In the genomic region with DNA sequence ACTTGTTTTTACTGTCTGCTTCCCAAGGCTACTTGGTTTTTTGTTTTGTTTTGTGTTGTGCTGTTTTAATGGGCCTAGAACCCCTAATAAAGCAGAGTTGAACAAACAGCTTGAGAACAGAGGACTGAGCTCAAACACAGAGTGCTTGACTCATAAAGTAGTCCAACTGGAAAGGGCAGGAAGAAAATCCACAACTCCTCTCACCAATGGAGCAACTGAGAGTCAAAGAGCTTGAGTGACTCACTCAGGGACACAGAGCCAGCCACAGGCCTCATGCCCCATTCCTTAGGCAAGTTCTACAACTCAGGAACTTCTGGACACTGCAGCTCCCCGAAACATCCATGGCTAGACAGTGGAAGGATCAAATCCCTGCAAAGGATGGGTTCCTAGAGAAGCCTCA, we compare ENCODE assay signal across 19 mouse cellular contexts. TPM values are rescaled to one million over a fixed set of nuclear protein-coding genes. Genes with fewer than 3 reads are reported as not detected.
DNase-seq lines count a peak whose midpoint lies in the region; ATAC-seq and TF ChIP-seq lines count a peak whose summit lies in the region.
"Had no signal": no experiment of that assay in that cellular context is flagged by ENCODE, and none has a peak within 500 bp of the region (broad histone marks: within the 10 kb centered on the region; RNA-seq: fewer than 3 reads in every experiment).

No protein-coding gene starts in this region.

- no peak for TF ChIP-seq CTCF in Patski (IDR thresholded peaks at IDR 0.05)
- no peak for TF ChIP-seq CTCF in intestine, postnatal 0 days (IDR thresholded peaks at IDR 0.05; ENCODE audit: low read depth)

- H3K4me1 ChIP-seq in kidney, embryonic 15.5 days = peaks cover 41% of the 10 kb centered on the region
- peaks cover 9% of the 10 kb centered on the region for H3K4me1 ChIP-seq in intestine, postnatal 0 days (replicated peaks; ENCODE audit: control insufficient read depth, insufficient read depth, low read length)
- no peaks in the 10 kb centered on the region for H3K4me1 ChIP-seq in stomach, embryonic 15.5 days
- H3K4me1 ChIP-seq: forebrain, embryonic 13.5 days; midbrain, embryonic 13.5 days had no signal

- no peak for ATAC-seq in kidney, embryonic 15.5 days (replicated peaks; ENCODE audit: low FRiP score)
- ATAC-seq in Patski = peak; percentile 48
- no peak for ATAC-seq in intestine, postnatal 0 days
- no peak for ATAC-seq in stomach, embryonic 15.5 days (ENCODE audit: insufficient read depth, low FRiP score, low read depth)
- ATAC-seq: CD4-positive, CD25-positive, alpha-beta regulatory T cell, adult 4 months; forebrain, embryonic 13.5 days; liver, embryonic 12.5 days; midbrain, embryonic 13.5 days had no signal

- no peaks in the 10 kb centered on the region for H3K36me3 ChIP-seq in kidney, embryonic 15.5 days
- no peaks in the 10 kb centered on the region for H3K36me3 ChIP-seq in intestine, postnatal 0 days (ENCODE audit: control insufficient read depth, insufficient read depth)
- no peaks in the 10 kb centered on the region for H3K36me3 ChIP-seq in stomach, embryonic 15.5 days
- H3K36me3 ChIP-seq: G1E; liver, embryonic 12.5 days; midbrain, embryonic 13.5 days had no signal

- POLR2A ChIA-PET in Patski (lab: Charles Lee) = interaction anchor here (0.6 to 0.7 kb wide), 2 partner anchors 10 to 33 kb away, joined by 3 to 8 read pairs; no protein-coding TSS in a partner anchor

- H3K4me2 ChIP-seq in kidney, embryonic 15.5 days = no peak overlapping the region
- no peak overlapping the region for H3K4me2 ChIP-seq in intestine, postnatal 0 days (replicated peaks; ENCODE audit: low read depth)
- no peak overlapping the region for H3K4me2 ChIP-seq in stomach, embryonic 15.5 days
- H3K4me2 ChIP-seq: forebrain, embryonic 13.5 days; liver, embryonic 12.5 days; midbrain, embryonic 13.5 days had no signal

- H3K4me3 ChIP-seq in kidney, embryonic 15.5 days (replicated peaks) = no peak overlapping the region
- H3K4me3 ChIP-seq in intestine, postnatal 0 days (ENCODE audit: low read depth, low read length) = no peak overlapping the region
- H3K4me3 ChIP-seq in stomach, embryonic 15.5 days (replicated peaks) = no peak overlapping the region
- H3K4me3 ChIP-seq: forebrain, embryonic 13.5 days; liver, embryonic 12.5 days; midbrain, embryonic 13.5 days had no signal

- H3K27ac ChIP-seq in kidney, embryonic 15.5 days = peak overlapping the region; percentile 39; the same call in 1 of the 2 replicates
- H3K27ac ChIP-seq in intestine, postnatal 0 days (ENCODE audit: low read depth, low read length) = peak overlapping the region; percentile 5; the same call in 1 of the 2 replicates
- peak overlapping the region; percentile 48; the same call in 1 of the 2 replicates for H3K27ac ChIP-seq in stomach, embryonic 15.5 days
- H3K27ac ChIP-seq: forebrain, embryonic 13.5 days; liver, embryonic 12.5 days; midbrain, embryonic 13.5 days had no signal

- CTCF ChIA-PET in Patski (lab: Charles Lee) = no interaction called here

- H3K27me3 ChIP-seq in kidney, embryonic 15.5 days = no peaks in the 10 kb centered on the region
- H3K27me3 ChIP-seq in Patski = no peaks in the 10 kb centered on the region
- no peaks in the 10 kb centered on the region for H3K27me3 ChIP-seq in intestine, postnatal 0 days (replicated peaks; ENCODE audit: control insufficient read depth, insufficient read depth, low read length)
- no peaks in the 10 kb centered on the region for H3K27me3 ChIP-seq in stomach, embryonic 15.5 days (replicated peaks)
- H3K27me3 ChIP-seq: forebrain, embryonic 13.5 days; liver, embryonic 12.5 days; midbrain, embryonic 13.5 days had no signal

- 92% methylated on average over 1 of the region's 1 CpGs for WGBS in kidney, embryonic 15.5 days
- WGBS in intestine, postnatal 0 days = 77% methylated on average over 1 of the region's 1 CpGs
- WGBS in stomach, embryonic 15.5 days = 75% methylated on average over 1 of the region's 1 CpGs

- no peak for DNase-seq in kidney, adult 8-10 months
- DNase-seq in Patski (ENCODE audit: low read depth, low spot score) = no peak
- no peak for DNase-seq in cerebellum, adult 11 months
- DNase-seq in spleen, postnatal 10 days (ENCODE audit: low spot score in 2 of 2) = no peak
- DNase-seq: cerebellum, postnatal 14 days; embryo, embryonic 11 days; gastrocnemius, postnatal 25 days; heart, postnatal 4 days; layer of hippocampus, postnatal 36 days; right cerebral cortex, postnatal 25 days; thymus, adult 18-20 months had no signal

- no peaks in the 10 kb centered on the region for H3K9me3 ChIP-seq in kidney, embryonic 15.5 days (replicated peaks)
- no peaks in the 10 kb centered on the region for H3K9me3 ChIP-seq in intestine, postnatal 0 days (ENCODE audit: control insufficient read depth)
- no peaks in the 10 kb centered on the region for H3K9me3 ChIP-seq in stomach, embryonic 15.5 days
- H3K9me3 ChIP-seq: forebrain, embryonic 13.5 days; G1E; liver, embryonic 12.5 days; midbrain, embryonic 13.5 days had no signal

- in situ Hi-C loops in Patski (cut with MboI; ENCODE audit: low pct_unique_long_range_greater_than_20kb) = no loop called here

- H3K9ac ChIP-seq in kidney, embryonic 15.5 days = no peak overlapping the region
- no peak overlapping the region for H3K9ac ChIP-seq in intestine, postnatal 0 days (ENCODE audit: low read depth, low read length)
- H3K9ac ChIP-seq in stomach, embryonic 15.5 days = no peak overlapping the region
- H3K9ac ChIP-seq: forebrain, embryonic 13.5 days; liver, embryonic 12.5 days; midbrain, embryonic 13.5 days had no signal

RNA-seq across cellular contexts. Expression of a gene that starts 14.0 kb away (rescaled TPM):
- polyA plus RNA-seq in kidney, embryonic 15.5 days (2015; fragmentation: Nextera tagmentation; extraction: Ambion mirVana) = 136 and 154 TPM in 2 replicates
- polyA plus RNA-seq in Patski (2021) = 292 TPM
- 77.9 and 80.7 TPM in 2 replicates for polyA plus RNA-seq in intestine, postnatal 0 days (2015; fragmentation: Nextera tagmentation; extraction: Ambion mirVana)
- 142 and 146 TPM in 2 replicates for polyA plus RNA-seq in stomach, embryonic 15.5 days (2015; fragmentation: Nextera tagmentation; extraction: Ambion mirVana)
